Mouse (Mus musculus): ENCODE measurements at regions not wholly inside any gene's neighbourhood (a gene's known extent, or its start where the extent isn't known, plus 50 kb on each side); places are given as distances from the start of the nearest gene placed in this dataset.
A peak's percentile ranks its signal among the peaks of the same experiment; 100 is the strongest.

DNA sequence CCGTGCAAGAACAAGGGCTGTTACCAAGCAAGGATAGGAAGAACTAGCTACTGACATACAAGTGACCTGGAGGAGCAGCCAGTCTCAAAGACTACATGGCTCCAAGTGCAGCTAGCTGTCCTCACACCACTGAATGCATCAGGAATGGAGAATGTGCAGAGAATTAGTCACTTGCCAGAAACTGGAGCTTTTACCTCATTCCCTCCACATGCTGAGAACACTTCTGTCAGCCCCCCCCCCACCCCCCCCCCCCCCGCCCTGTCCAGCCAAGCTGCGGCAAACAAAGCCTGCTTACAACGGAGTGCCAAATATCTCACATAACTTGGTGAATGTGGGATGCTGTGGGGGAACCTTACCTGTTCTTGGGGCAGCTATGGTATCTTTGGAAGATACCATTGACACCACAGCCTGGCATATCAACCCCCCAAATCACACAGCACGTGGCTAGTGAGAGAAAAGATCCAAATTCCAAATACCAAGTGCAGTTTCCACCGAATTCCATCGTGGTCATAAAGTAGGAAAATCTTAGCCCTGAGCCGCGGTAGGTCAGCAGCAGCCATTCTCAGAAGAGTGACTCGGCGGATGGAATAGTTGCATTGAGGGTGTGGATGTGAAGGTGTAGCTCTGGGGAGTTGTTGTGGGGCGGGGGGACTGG, 126.3 kb downstream of the Gadd45g start:
- H3K9ac ChIP-seq (ENCODE audit: low read length): no peak overlapping the region
- H3K27ac ChIP-seq (ENCODE audit: low read depth, low read length): no peak overlapping the region
- ATAC-seq (ENCODE audit: insufficient read depth, low FRiP score, low TSS enrichment): no peak
- H3K4me3 ChIP-seq (ENCODE audit: low read depth, low read length): no peak overlapping the region
- peaks cover 12% of the 10 kb centered on the region; the same call in 1 of the 2 replicates for H3K4me1 ChIP-seq (ENCODE audit: control insufficient read depth, insufficient read depth, low read length)
- H3K4me2 ChIP-seq (ENCODE audit: low read depth): no peak overlapping the region
- no peak for DNase-seq (ENCODE audit: low spot score)
- H3K27me3 ChIP-seq (ENCODE audit: control insufficient read depth, insufficient read depth, low read length): no peaks in the 10 kb centered on the region
- H3K36me3 ChIP-seq (ENCODE audit: control insufficient read depth, insufficient read depth, low read length): no peaks in the 10 kb centered on the region
- H3K9me3 ChIP-seq (ENCODE audit: control insufficient read depth, low read length): no peaks in the 10 kb centered on the region
- 78% methylated on average over 12 of the region's 12 CpGs for whole genome bisulfite sequencing

DNA sequence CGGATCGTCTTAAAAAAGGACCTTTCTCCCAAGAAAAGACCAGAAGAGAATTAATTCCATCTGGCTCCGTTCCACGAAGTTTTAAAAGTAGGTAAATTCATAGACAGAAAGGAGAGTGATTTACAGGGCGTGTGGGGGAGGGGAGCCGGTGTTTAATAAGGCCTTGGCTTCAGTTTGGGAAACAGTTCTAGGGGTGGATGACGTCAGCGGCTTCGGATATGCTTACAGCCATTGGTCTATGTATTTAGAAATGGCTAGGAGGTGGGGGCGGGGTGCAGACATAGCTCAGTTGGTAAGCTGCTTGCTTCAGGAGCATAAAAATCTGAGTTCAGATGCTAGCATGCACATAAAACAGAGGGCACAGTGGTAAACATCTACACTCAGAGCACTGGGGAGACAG, 127.0 kb downstream of the Gadd45g start:
- no peaks in the 10 kb centered on the region for H3K9me3 ChIP-seq (ENCODE audit: control insufficient read depth, low read length)
- peaks cover 12% of the 10 kb centered on the region; the same call in 1 of the 2 replicates for H3K4me1 ChIP-seq (ENCODE audit: control insufficient read depth, insufficient read depth, low read length)
- no peak overlapping the region for H3K27ac ChIP-seq (ENCODE audit: low read depth, low read length)
- 76% methylated on average over 10 of the region's 10 CpGs for WGBS
- no peaks in the 10 kb centered on the region for H3K27me3 ChIP-seq (ENCODE audit: control insufficient read depth, insufficient read depth, low read length)
- no peaks in the 10 kb centered on the region for H3K36me3 ChIP-seq (ENCODE audit: control insufficient read depth, insufficient read depth, low read length)
- DNase-seq (ENCODE audit: low spot score): no peak
- H3K4me3 ChIP-seq (ENCODE audit: low read depth, low read length): no peak overlapping the region
- ATAC-seq (ENCODE audit: insufficient read depth, low FRiP score, low TSS enrichment): no peak
- no peak overlapping the region for H3K9ac ChIP-seq (ENCODE audit: low read length)
- H3K4me2 ChIP-seq (ENCODE audit: low read depth): no peak overlapping the region

DNA sequence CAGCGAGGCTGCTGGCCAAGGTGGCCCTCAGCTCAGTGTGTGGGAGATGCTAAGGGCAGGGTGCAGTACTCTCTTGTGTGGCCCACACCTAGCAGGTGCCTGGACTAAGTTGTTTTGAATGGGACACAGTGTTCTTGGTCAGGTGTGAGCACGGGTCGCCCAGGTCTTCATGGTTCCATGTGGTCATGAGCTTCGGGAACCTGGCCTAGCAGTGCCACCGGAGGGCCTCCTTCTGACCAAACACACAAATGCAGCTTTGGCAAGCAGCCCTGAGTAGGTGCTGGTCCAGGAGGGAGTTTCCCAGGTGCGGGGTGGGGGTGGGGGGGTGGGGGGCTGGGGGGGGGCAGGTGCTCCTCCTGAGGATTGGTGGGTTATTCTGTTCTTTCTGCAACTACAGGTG, 127.6 kb downstream of the Gadd45g start:
- Histone ChIP-seq H3K9me3 (ENCODE audit: control insufficient read depth, low read length) (no peaks in the 10 kb centered on the region), H3K4me3 (ENCODE audit: low read depth, low read length) (no peak overlapping the region), H3K36me3 (ENCODE audit: control insufficient read depth, insufficient read depth, low read length) (no peaks in the 10 kb centered on the region), H3K9ac (ENCODE audit: low read length) (no peak overlapping the region), H3K4me2 (ENCODE audit: low read depth) (no peak overlapping the region), H3K27ac (ENCODE audit: low read depth, low read length) (no peak overlapping the region), H3K27me3 (ENCODE audit: control insufficient read depth, insufficient read depth, low read length) (no peaks in the 10 kb centered on the region), H3K4me1 (ENCODE audit: control insufficient read depth, insufficient read depth, low read length) (peaks cover 12% of the 10 kb centered on the region; the same call in 1 of the 2 replicates)
- ATAC-seq (ENCODE audit: insufficient read depth, low FRiP score, low TSS enrichment) (no peak), DNase-seq (ENCODE audit: low spot score) (no peak)
- 91% methylated on average over 6 of the region's 6 CpGs for WGBS

DNA sequence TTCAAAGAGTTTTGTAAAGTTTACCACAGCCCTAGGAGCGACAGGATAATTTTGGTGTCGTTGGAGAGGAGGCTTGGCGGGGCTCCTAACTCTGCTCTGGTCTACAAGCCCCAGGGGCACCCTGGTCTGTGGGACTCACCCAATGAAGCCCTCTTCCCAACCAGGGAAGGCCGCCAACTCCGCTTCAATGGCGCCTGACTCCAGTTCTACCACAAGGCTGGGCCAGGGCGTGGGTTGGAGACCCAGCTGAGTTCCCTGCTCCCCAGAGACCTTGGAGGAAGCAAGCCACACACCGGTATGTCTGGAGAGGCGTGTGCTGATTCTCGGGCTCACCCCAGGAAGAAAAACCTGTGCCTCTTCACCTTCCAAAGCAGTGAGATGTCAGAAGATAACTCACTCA, 128.9 kb downstream of the Gadd45g start:
- Histone ChIP-seq H3K4me3 (ENCODE audit: low read depth, low read length) (no peak overlapping the region), H3K36me3 (ENCODE audit: control insufficient read depth, insufficient read depth, low read length) (no peaks in the 10 kb centered on the region), H3K27ac (ENCODE audit: low read depth, low read length) (no peak overlapping the region), H3K9me3 (ENCODE audit: control insufficient read depth, low read length) (no peaks in the 10 kb centered on the region), H3K4me2 (ENCODE audit: low read depth) (no peak overlapping the region), H3K4me1 (ENCODE audit: control insufficient read depth, insufficient read depth, low read length) (peaks cover 12% of the 10 kb centered on the region; the same call in 1 of the 2 replicates), H3K27me3 (ENCODE audit: control insufficient read depth, insufficient read depth, low read length) (no peaks in the 10 kb centered on the region), H3K9ac (ENCODE audit: low read length) (no peak overlapping the region)
- no peak for ATAC-seq (ENCODE audit: insufficient read depth, low FRiP score, low TSS enrichment)
- 60% methylated on average over 10 of the region's 10 CpGs for WGBS
- no peak for DNase-seq (ENCODE audit: low spot score)

DNA sequence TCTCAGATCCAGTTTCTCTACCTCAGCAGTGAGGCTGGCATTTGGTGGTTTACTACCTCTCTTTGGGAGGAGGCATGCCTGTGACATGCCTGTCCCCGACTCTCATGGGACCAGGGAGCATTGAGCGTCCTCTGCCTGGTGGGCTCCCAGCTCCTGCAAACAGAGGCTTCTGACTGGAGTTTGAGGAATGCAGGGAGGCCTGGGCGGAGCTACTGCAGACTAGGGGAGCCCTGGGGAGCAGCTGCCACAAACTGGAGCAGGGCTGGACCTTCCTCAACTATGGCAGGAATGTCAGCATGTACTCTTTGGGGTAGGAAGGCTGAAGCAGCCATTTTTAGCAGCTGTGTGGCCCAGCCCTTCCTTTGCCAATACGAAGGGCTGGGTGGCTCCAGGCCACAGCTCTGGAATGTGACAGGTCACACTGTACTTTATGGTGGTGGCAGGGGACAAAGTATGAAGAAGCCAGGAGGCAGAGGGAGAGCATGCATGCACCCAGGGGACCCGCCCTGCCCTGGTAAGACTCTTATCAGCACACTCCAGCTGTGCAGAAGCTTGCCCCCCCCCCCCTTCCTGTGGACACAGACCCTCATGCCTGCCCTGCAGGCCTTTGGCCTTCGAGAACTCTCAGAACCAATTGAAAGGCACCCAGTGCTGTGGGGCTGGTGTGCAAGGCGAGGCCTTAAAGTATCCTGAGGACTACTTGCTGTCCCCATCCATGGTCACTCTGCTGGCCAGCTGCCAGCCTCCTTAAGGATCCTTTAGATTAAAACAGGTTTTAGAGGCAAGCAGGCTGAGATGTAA, 129.5 kb downstream of the Gadd45g start:
- Histone ChIP-seq H3K36me3 (ENCODE audit: control insufficient read depth, insufficient read depth, low read length) (no peaks in the 10 kb centered on the region), H3K9ac (ENCODE audit: low read length) (no peak overlapping the region), H3K4me2 (ENCODE audit: low read depth) (no peak overlapping the region), H3K4me3 (ENCODE audit: low read depth, low read length) (no peak overlapping the region), H3K4me1 (ENCODE audit: control insufficient read depth, insufficient read depth, low read length) (peaks cover 12% of the 10 kb centered on the region; the same call in 1 of the 2 replicates), H3K27me3 (ENCODE audit: control insufficient read depth, insufficient read depth, low read length) (no peaks in the 10 kb centered on the region), H3K9me3 (ENCODE audit: control insufficient read depth, low read length) (no peaks in the 10 kb centered on the region), H3K27ac (ENCODE audit: low read depth, low read length) (no peak overlapping the region)
- 44% methylated on average over 7 of the region's 7 CpGs for WGBS
- no peak; the same call in 1 of the 2 replicates for ATAC-seq (ENCODE audit: insufficient read depth, low FRiP score, low TSS enrichment)
- DNase-seq (ENCODE audit: low spot score): peak; percentile 29

DNA sequence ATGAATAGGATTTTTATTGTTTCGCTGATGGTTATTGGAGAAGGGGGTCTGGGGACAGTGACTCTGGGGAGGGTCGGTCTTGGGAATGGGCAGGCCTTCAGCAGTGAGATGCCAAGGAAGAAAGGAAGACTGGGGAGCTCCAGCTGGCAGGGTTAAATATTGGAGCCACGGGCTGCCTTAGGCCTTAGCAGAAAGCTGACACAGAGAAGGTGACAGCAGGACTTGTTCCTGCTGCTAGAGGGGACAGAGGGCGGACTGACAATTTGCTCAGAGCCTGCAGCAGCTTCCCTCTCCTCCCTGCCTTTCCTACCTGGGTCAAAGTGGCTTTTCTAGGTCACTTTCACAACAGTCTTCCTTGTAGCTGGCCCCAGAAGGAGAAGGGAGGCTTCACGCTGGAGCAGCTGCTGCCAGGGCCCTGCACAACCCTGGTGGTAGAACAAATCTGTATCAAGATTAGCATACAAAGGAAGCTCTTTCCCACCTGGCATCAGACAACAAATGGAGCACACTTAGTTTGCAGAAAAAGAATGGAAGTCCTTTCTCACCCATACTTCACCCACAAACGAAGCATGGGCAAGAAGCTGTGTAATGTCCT, 130.2 kb downstream of the Gadd45g start:
- no peak overlapping the region for H3K27ac ChIP-seq (ENCODE audit: low read depth, low read length)
- H3K4me1 ChIP-seq (ENCODE audit: control insufficient read depth, insufficient read depth, low read length): peaks cover 12% of the 10 kb centered on the region; the same call in 1 of the 2 replicates
- no peaks in the 10 kb centered on the region for H3K9me3 ChIP-seq (ENCODE audit: control insufficient read depth, low read length)
- H3K4me2 ChIP-seq (ENCODE audit: low read depth): no peak overlapping the region
- H3K27me3 ChIP-seq (ENCODE audit: control insufficient read depth, insufficient read depth, low read length): no peaks in the 10 kb centered on the region
- ATAC-seq (ENCODE audit: insufficient read depth, low FRiP score, low TSS enrichment) (no peak), DNase-seq (ENCODE audit: low spot score) (no peak)
- H3K36me3 ChIP-seq (ENCODE audit: control insufficient read depth, insufficient read depth, low read length): no peaks in the 10 kb centered on the region
- 75% methylated on average over 6 of the region's 6 CpGs for WGBS
- no peak overlapping the region for H3K9ac ChIP-seq (ENCODE audit: low read length)
- H3K4me3 ChIP-seq (ENCODE audit: low read depth, low read length): no peak overlapping the region

DNA sequence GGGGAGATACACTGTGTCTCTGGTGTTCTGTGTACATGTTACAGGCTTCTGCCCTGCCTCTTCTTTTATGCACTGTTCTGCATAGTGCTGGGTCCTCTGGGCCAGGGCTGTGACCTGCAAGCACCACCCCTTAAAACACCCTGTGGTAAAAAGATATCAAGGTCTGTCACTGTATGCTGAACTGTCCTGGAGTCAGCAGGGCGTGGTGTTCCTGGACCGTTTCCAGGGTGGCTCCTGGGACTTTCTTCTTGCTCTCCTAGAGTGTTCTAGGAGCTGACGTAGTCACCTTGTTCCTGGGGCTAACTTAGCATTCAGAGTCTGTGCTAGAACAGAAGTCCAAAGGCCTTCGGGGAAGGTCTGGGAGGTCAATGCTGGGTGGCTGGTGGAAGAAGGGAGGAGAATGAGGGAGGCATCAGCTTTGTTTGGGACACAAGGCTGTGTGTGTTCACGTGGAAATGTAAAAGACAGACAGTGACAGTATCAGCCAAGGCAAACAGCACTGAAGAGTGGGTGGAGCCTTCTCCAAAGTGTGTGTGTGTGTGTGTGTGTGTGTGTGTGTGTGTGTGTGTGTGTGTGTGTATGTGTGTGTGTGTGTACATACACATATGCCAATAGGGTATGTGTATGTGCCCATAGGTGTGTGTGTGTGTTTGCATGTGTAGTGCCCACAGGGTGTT, 133.0 kb downstream of the Gadd45g start:
- no peak overlapping the region for H3K9ac ChIP-seq (ENCODE audit: low read length)

DNA sequence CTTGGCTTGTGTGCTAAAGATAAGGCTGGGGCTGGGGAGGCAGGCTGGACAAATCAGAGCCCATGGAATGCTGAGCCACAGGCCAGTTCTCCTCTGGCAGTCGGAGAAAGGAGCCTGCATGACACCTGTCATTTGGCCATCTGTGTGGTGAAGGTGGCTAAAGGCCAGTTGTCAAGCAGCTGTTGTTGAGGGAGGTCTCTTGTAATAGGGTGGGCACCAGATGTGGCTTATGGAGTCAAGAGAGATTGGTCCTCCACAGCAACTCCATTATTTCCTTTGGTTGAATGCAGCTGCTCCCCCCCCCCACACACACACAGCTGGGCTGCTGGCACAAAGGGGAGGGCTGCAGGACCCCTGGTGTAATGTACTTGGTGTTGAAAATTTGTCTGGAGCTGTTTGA, 133.9 kb downstream of the Gadd45g start:
- ATAC-seq (ENCODE audit: insufficient read depth, low FRiP score, low TSS enrichment) (no peak), DNase-seq (ENCODE audit: low spot score) (no peak)
- no peaks in the 10 kb centered on the region for H3K27me3 ChIP-seq (ENCODE audit: control insufficient read depth, insufficient read depth, low read length)
- no peaks in the 10 kb centered on the region for H3K36me3 ChIP-seq (ENCODE audit: control insufficient read depth, insufficient read depth, low read length)
- no peak overlapping the region for H3K27ac ChIP-seq (ENCODE audit: low read depth, low read length)
- H3K9me3 ChIP-seq (ENCODE audit: control insufficient read depth, low read length): no peaks in the 10 kb centered on the region
- no peak overlapping the region for H3K4me2 ChIP-seq (ENCODE audit: low read depth)
- WGBS: 68% methylated on average over 1 of the region's 1 CpGs
- no peak overlapping the region for H3K9ac ChIP-seq (ENCODE audit: low read length)
- peaks cover 11% of the 10 kb centered on the region; the same call in 1 of the 2 replicates for H3K4me1 ChIP-seq (ENCODE audit: control insufficient read depth, insufficient read depth, low read length)
- no peak overlapping the region for H3K4me3 ChIP-seq (ENCODE audit: low read depth, low read length)

More for the DNA sequence above, 133.0 kb downstream of the Gadd45g start:
- H3K4me3 ChIP-seq (ENCODE audit: low read depth, low read length): no peak overlapping the region
- no peak overlapping the region for H3K4me2 ChIP-seq (ENCODE audit: low read depth)
- ATAC-seq (ENCODE audit: insufficient read depth, low FRiP score, low TSS enrichment) (no peak), DNase-seq (ENCODE audit: low spot score) (no peak)
- H3K27ac ChIP-seq (ENCODE audit: low read depth, low read length): no peak overlapping the region
- no peaks in the 10 kb centered on the region for H3K9me3 ChIP-seq (ENCODE audit: control insufficient read depth, low read length)
- WGBS: 91% methylated on average over 5 of the region's 5 CpGs
- H3K4me1 ChIP-seq (ENCODE audit: control insufficient read depth, insufficient read depth, low read length): peaks cover 12% of the 10 kb centered on the region; the same call in 1 of the 2 replicates
- no peaks in the 10 kb centered on the region for H3K36me3 ChIP-seq (ENCODE audit: control insufficient read depth, insufficient read depth, low read length)
- no peaks in the 10 kb centered on the region for H3K27me3 ChIP-seq (ENCODE audit: control insufficient read depth, insufficient read depth, low read length)
